Mouse (Mus musculus): ENCODE measurements around the gene Adap1.

GRCm38 (mm10) chr5:139370336-139370735, 44.9 kb upstream of the Adap1 start:
- TF ChIP-seq POLR2A (IDR thresholded peaks at IDR 0.05; ENCODE audit: low read depth, low read length): no peak
- TF ChIP-seq CTCF (IDR thresholded peaks at IDR 0.05; ENCODE audit: extremely low read depth, insufficient read depth, insufficient read length, insufficient replicate concordance): no peak
